Mouse (Mus musculus) lung, embryonic 16.5 days (tissue): ENCODE results near the gene Uqcc3. TPM values are rescaled to one million over a fixed set of nuclear protein-coding genes. Genes with fewer than 3 reads are reported as not detected.

Experiments used
- ATAC-seq: fragments of 200-750 bp; cut with Nextera tagmentation; 2 replicates; pipeline ENCODE4 v1.8.0; 2017; ENCODE audit warnings: low read depth, mild to moderate bottlenecking, moderate library complexity
- H3K27ac ChIP-seq: fragments of 300-500 bp; sonication (generic); 2 replicates; pipeline ENCODE4 v1.5.1; 2014; ENCODE audit warnings: mild to moderate bottlenecking, control low read depth, low read length
- H3K27me3 ChIP-seq: fragments of 300-500 bp; sonication (generic); 2 replicates; pipeline ENCODE4 v1.6.1; 2014; ENCODE audit warnings: low read depth, low read length, mixed read lengths; ENCODE audit not compliant: control insufficient read depth, insufficient read depth
- H3K36me3 ChIP-seq: fragments of 300-500 bp; sonication (generic); 2 replicates; pipeline ENCODE4 v1.6.1; 2014; ENCODE audit warnings: low read length; ENCODE audit not compliant: control insufficient read depth, insufficient read depth
- H3K4me1 ChIP-seq: fragments of 300-500 bp; sonication (generic); replicated peaks from 2 replicates; pipeline ENCODE4 v1.6.1; 2014; ENCODE audit warnings: low read length, mixed read lengths; ENCODE audit not compliant: control insufficient read depth, insufficient read depth
- H3K4me2 ChIP-seq: fragments of 300-500 bp; sonication (generic); 2 replicates; pipeline ENCODE4 v1.6.1; 2014; ENCODE audit warnings: low read depth, low read length, control low read depth
- H3K4me3 ChIP-seq: fragments of 300-500 bp; sonication (generic); 2 replicates; pipeline ENCODE4 v1.5.1; 2014; ENCODE audit warnings: mild to moderate bottlenecking, low read length, control low read depth
- H3K9ac ChIP-seq: fragments of 300-500 bp; sonication (generic); 2 replicates; pipeline ENCODE4 v1.6.1; 2014; ENCODE audit warnings: low read length, control low read depth
- H3K9me3 ChIP-seq: fragments of 300-500 bp; sonication (generic); 2 replicates; pipeline ENCODE4 v1.6.1; 2016; ENCODE audit warnings: low read length; ENCODE audit not compliant: control insufficient read depth
- WGBS: fragments of 180-500 bp; shearing (Covaris S2); extraction: QIAGEN DNeasy Blood & Tissue Kit; methylation state at CpG from one replicate; pipeline ENCODE4 v1.1.7; 2014; 5-methylcytosine and 5-hydroxymethylcytosine counted together
- polyA plus RNA-seq: library from polyadenylated mRNA; unstranded; fragments of >200 nt; fragmentation: Nextera tagmentation; extraction: Ambion mirVana; gene quantifications from 2 replicates; pipeline ENCODE4 v1.2.1, GENCODE M21; 2015

Uqcc3 gene
- polyA plus RNA-seq, 1 experiment from 2014 or later = 63.5 TPM

DNA sequence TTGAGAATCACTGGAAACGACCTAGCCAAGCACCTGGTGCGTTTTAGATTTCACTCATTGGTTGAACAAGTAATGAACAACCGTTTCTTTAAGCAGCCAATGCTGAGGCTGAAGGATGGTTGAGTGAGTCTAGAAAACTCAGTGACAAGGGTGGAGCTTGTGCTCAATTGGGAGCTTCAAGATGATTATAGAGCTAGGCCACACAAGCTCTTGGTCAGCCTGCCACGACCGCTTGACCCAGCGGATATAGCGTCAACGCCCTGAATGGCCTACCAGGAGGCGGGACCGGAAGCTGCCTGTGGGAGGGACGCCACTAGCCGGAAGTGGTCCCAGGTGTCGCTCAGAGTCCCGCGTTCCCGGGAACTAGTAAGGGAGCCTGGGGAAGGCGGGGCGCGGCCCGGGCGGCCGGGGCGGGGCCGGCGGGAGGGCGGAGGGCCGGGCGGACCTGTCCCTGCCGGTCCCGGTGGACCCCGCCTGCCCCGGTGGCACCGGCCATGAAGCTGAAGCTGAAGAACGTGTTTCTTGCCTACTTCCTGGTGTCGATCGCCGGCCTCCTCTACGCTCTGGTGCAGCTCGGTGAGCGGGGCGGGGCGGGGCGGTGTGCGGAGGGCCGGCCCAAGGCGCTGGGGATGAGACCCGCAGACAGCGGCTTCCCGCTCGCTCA, 39.5 kb upstream of the Uqcc3 start, which contains the start of gene B3gat3:
B3gat3 (plus strand) TSS at position 302 of the 664 bp plus-strand sequence.
- no peaks in the 10 kb centered on the region for H3K27me3 ChIP-seq
- H3K4me1 ChIP-seq = peaks cover 9% of the 10 kb centered on the region
- WGBS = 2% methylated on average over 36 of the region's 50 CpGs
- peak within 1 kb of the TSS; percentile 74 for H3K4me3 ChIP-seq
- peak within 1 kb of the TSS; percentile 81 for H3K9ac ChIP-seq
- no peaks in the 10 kb centered on the region for H3K9me3 ChIP-seq
- H3K36me3 ChIP-seq = peaks cover 18% of the 10 kb centered on the region
- H3K4me2 ChIP-seq = peak within 1 kb of the TSS; percentile 76
- peak; percentile 99 for ATAC-seq
- peak within 1 kb of the TSS; percentile 90 for H3K27ac ChIP-seq

- Histone ChIP-seq H3K27me3 (no peaks in the 10 kb centered on the region), H3K4me1 (peaks cover 9% of the 10 kb centered on the region), H3K36me3 (peaks cover 23% of the 10 kb centered on the region), H3K4me2 (peak overlapping the region; percentile 76), H3K27ac (peak overlapping the region; percentile 90), H3K4me3 (peak overlapping the region; percentile 74), H3K9me3 (no peaks in the 10 kb centered on the region), H3K9ac (peak overlapping the region; percentile 81)
- no peak for ATAC-seq
- 64% methylated on average over 6 of the region's 6 CpGs for WGBS
These were observed 39.0 kb upstream of the Uqcc3 start for GRCm38 (mm10) chr19:8919684-8920072.

GRCm38 (mm10) chr19:8919000-8919399, 38.3 kb upstream of the Uqcc3 start:
- H3K4me2 ChIP-seq = no peak overlapping the region
- WGBS = 91% methylated on average over 3 of the region's 3 CpGs
- no peak overlapping the region for H3K4me3 ChIP-seq
- peaks cover 30% of the 10 kb centered on the region for H3K36me3 ChIP-seq
- ATAC-seq = no peak
- no peak overlapping the region for H3K9ac ChIP-seq
- no peaks in the 10 kb centered on the region for H3K27me3 ChIP-seq
- peaks cover 9% of the 10 kb centered on the region for H3K4me1 ChIP-seq
- no peaks in the 10 kb centered on the region for H3K9me3 ChIP-seq
- H3K27ac ChIP-seq = no peak overlapping the region

GRCm38 (mm10) chr19:8914212-8914611, 33.5 kb upstream of the Uqcc3 start:
- ATAC-seq = no peak
- Histone ChIP-seq H3K27ac (no peak overlapping the region), H3K4me1 (no peaks in the 10 kb centered on the region), H3K27me3 (no peaks in the 10 kb centered on the region), H3K9ac (no peak overlapping the region), H3K4me3 (no peak overlapping the region), H3K9me3 (no peaks in the 10 kb centered on the region), H3K4me2 (no peak overlapping the region), H3K36me3 (peaks cover 68% of the 10 kb centered on the region)
- WGBS = 92% methylated on average over 3 of the region's 3 CpGs

GRCm38 (mm10) chr19:8911810-8912209, 31.1 kb upstream of the Uqcc3 start:
- no peak overlapping the region for H3K9ac ChIP-seq
- no peak overlapping the region for H3K4me2 ChIP-seq
- ATAC-seq = no peak
- WGBS = 91% methylated on average over 5 of the region's 5 CpGs
- no peaks in the 10 kb centered on the region for H3K27me3 ChIP-seq
- H3K27ac ChIP-seq = no peak overlapping the region
- H3K9me3 ChIP-seq = no peaks in the 10 kb centered on the region
- peaks cover 87% of the 10 kb centered on the region for H3K36me3 ChIP-seq
- H3K4me3 ChIP-seq = no peak overlapping the region
- H3K4me1 ChIP-seq = no peaks in the 10 kb centered on the region

GRCm38 (mm10) chr19:8908531-8908930, 27.8 kb upstream of the Uqcc3 start:
- no peak overlapping the region for H3K9ac ChIP-seq
- no peak overlapping the region for H3K4me2 ChIP-seq
- no peak overlapping the region for H3K27ac ChIP-seq
- H3K27me3 ChIP-seq = no peaks in the 10 kb centered on the region
- WGBS = 91% methylated on average over 6 of the region's 6 CpGs
- no peaks in the 10 kb centered on the region for H3K4me1 ChIP-seq
- H3K36me3 ChIP-seq = peaks cover 81% of the 10 kb centered on the region
- H3K9me3 ChIP-seq = no peaks in the 10 kb centered on the region
- no peak overlapping the region for H3K4me3 ChIP-seq
- no peak for ATAC-seq

- Histone ChIP-seq H3K4me3 (no peak overlapping the region), H3K27me3 (no peaks in the 10 kb centered on the region), H3K27ac (no peak overlapping the region), H3K9me3 (no peaks in the 10 kb centered on the region), H3K36me3 (peaks cover 50% of the 10 kb centered on the region), H3K9ac (no peak overlapping the region), H3K4me2 (no peak overlapping the region), H3K4me1 (peaks cover 9% of the 10 kb centered on the region)
- WGBS = 92% methylated on average over 5 of the region's 5 CpGs
- ATAC-seq = no peak
These were observed 22.7 kb upstream of the Uqcc3 start for GRCm38 (mm10) chr19:8903412-8903811.

DNA sequence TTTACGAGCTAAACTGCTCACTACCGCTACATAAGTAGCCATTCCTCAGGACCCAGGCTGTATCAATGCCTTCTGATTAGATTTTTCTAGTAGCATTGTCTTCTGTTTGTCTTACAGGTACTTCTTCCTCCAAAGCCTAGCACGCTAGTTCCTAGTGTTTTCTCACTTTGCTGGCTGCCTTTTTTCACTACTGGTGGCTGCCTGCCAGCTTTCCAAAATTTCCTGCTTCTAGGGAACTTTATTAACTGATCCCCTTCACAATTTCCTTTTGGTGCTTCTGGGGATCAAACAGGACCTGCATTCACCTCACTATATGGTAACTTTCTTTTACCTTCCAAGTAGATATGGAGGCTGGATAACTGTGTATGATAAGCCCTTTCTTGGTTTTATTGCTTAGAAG, 18.4 kb upstream of the Uqcc3 start:
- 26% methylated on average over 3 of the region's 3 CpGs for WGBS

DNA sequence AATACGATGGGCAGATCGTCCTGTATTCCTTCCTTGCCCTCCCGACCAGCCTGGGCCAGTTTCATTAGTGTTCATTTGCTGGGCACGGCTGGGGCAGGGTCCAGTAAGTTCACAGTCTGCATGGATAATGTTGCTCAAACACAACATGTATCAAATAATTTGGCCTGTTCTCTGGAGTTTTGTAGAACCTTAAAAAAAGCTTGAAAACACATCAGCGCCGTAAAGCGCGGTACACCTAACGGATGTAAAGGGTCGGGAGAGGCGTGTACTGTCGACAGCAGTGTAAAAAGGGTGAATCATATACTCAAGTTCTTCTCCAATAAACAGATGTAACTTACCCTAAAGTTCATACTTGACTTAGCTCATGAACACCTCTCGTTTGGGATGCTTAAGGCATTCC, 17.9 kb upstream of the Uqcc3 start:
- Histone ChIP-seq H3K27ac (peak overlapping the region; percentile 88), H3K4me1 (peaks cover 22% of the 10 kb centered on the region), H3K4me2 (peak overlapping the region; percentile 56), H3K4me3 (peak overlapping the region; percentile 90), H3K9me3 (no peaks in the 10 kb centered on the region), H3K27me3 (no peaks in the 10 kb centered on the region), H3K9ac (peak overlapping the region; percentile 94), H3K36me3 (peaks cover 15% of the 10 kb centered on the region)
- no peak for ATAC-seq
- WGBS = 6% methylated on average over 13 of the region's 13 CpGs

More for the DNA sequence above, 18.4 kb upstream of the Uqcc3 start:
- H3K4me2 ChIP-seq = peak overlapping the region; percentile 56
- peak overlapping the region; percentile 90 for H3K4me3 ChIP-seq
- peaks cover 18% of the 10 kb centered on the region for H3K4me1 ChIP-seq
- H3K9me3 ChIP-seq = no peaks in the 10 kb centered on the region
- peak overlapping the region; percentile 94 for H3K9ac ChIP-seq
- H3K27me3 ChIP-seq = no peaks in the 10 kb centered on the region
- H3K27ac ChIP-seq = no peak overlapping the region
- peaks cover 18% of the 10 kb centered on the region for H3K36me3 ChIP-seq
- no peak for ATAC-seq
